Mouse (Mus musculus) WW6 (cell line): ENCODE results near the gene Selenos.

Experiments
- DNase-seq: peaks from one replicate; pipeline ENCODE4 v3.0.0-alpha.2; 2013; ENCODE audit warnings: low read depth, low spot score

The Selenos gene

GRCm38 (mm10) chr7:66084546-66084945 is 5.1 kb downstream of the Selenos start:
- DNase-seq: no peak

GRCm38 (mm10) chr7:66087652-66088051 is 8.2 kb downstream of the Selenos start:
- DNase-seq: no peak

GRCm38 (mm10) chr7:66088077-66088476 is 8.6 kb downstream of the Selenos start:
- no peak for DNase-seq

GRCm38 (mm10) chr7:66090676-66091190 is 11.3 kb downstream of the Selenos start:
- no peak for DNase-seq

- no peak for DNase-seq
Observed at GRCm38 (mm10) chr7:66091553-66091952, 12.1 kb downstream of the Selenos start.

GRCm38 (mm10) chr7:66092656-66093055 is 13.2 kb downstream of the Selenos start:
- no peak for DNase-seq

- DNase-seq: no peak
Observed at GRCm38 (mm10) chr7:66094141-66094540, 14.7 kb downstream of the Selenos start.

- no peak for DNase-seq
Observed at GRCm38 (mm10) chr7:66098803-66099202, 19.4 kb downstream of the Selenos start.

- no peak for DNase-seq
Observed at GRCm38 (mm10) chr7:66101866-66102265, 22.4 kb downstream of the Selenos start.

- DNase-seq: no peak
Observed at GRCm38 (mm10) chr7:66104531-66104930, 25.1 kb downstream of the Selenos start.

- DNase-seq: no peak
Observed at GRCm38 (mm10) chr7:66105771-66106170, 26.3 kb downstream of the Selenos start.

- no peak for DNase-seq
Observed at GRCm38 (mm10) chr7:66106581-66107056, 27.2 kb downstream of the Selenos start.

GRCm38 (mm10) chr7:66107206-66107605 is 27.8 kb downstream of the Selenos start:
- no peak for DNase-seq

- no peak for DNase-seq
Observed at GRCm38 (mm10) chr7:66107930-66108329, 28.5 kb downstream of the Selenos start.

- peak; percentile 70 for DNase-seq
Observed at GRCm38 (mm10) chr7:66108961-66109854, 29.8 kb downstream of the Selenos start, which contains the start of gene Chsy1. Chsy1 (plus strand) TSS chr7:66109515.

GRCm38 (mm10) chr7:66109855-66110635 is 30.6 kb downstream of the Selenos start:
- DNase-seq: no peak

GRCm38 (mm10) chr7:66110636-66111112 is 31.2 kb downstream of the Selenos start:
- DNase-seq: no peak

GRCm38 (mm10) chr7:66111211-66111610 is 31.8 kb downstream of the Selenos start:
- DNase-seq: no peak

GRCm38 (mm10) chr7:66113561-66113960 is 34.1 kb downstream of the Selenos start:
- no peak for DNase-seq

GRCm38 (mm10) chr7:66115821-66116343 is 36.4 kb downstream of the Selenos start:
- DNase-seq: no peak

- no peak for DNase-seq
Observed at GRCm38 (mm10) chr7:66116906-66117482, 37.5 kb downstream of the Selenos start.
